Mouse (Mus musculus) limb, embryonic 10.5 days (tissue): ENCODE measurements at regions not wholly inside any gene's neighbourhood (a gene's known extent, or its start where the extent isn't known, plus 50 kb on each side); places are given as distances from the start of the nearest gene placed in this dataset.

ENCODE experiments used
- DNase-seq: peaks from one replicate; pipeline ENCODE4 v3.0.0-alpha.2; 2017; ENCODE audit warnings: low spot score
- H3K27ac ChIP-seq: fragments of 300-500 bp; sonication (generic); 2 replicates; pipeline ENCODE4 v1.5.1; 2016; ENCODE audit warnings: mild to moderate bottlenecking
- H3K27me3 ChIP-seq: fragments of 300-500 bp; sonication (generic); 2 replicates; pipeline ENCODE4 v1.6.1; 2016; ENCODE audit warnings: low read depth, mild to moderate bottlenecking; ENCODE audit not compliant: poor library complexity, severe bottlenecking
- H3K36me3 ChIP-seq: fragments of 300-500 bp; sonication (generic); 2 replicates; pipeline ENCODE4 v1.6.1; 2016; ENCODE audit warnings: mild to moderate bottlenecking, moderate library complexity
- H3K4me1 ChIP-seq: fragments of 300-500 bp; sonication (generic); 2 replicates; pipeline ENCODE4 v1.6.1; 2016
- H3K4me3 ChIP-seq: fragments of 300-500 bp; sonication (generic); 2 replicates; pipeline ENCODE4 v1.5.1; 2016; ENCODE audit warnings: mild to moderate bottlenecking, moderate library complexity
- H3K9me3 ChIP-seq: fragments of 300-500 bp; sonication (generic); replicated peaks from 2 replicates; pipeline ENCODE4 v1.6.1; 2016; ENCODE audit warnings: mild to moderate bottlenecking
- WGBS: fragments of 180-500 bp; shearing (Covaris S2); methylation state at CpG from one replicate; pipeline ENCODE4 v1.1.7; 2016; 5-methylcytosine and 5-hydroxymethylcytosine counted together

GRCm38 (mm10) chr13:97516731-97517130, 243.7 kb downstream of the Gm10260 start:
- no peak overlapping the region for H3K4me3 ChIP-seq
- H3K4me1 ChIP-seq, result peaks cover 19% of the 10 kb centered on the region
- H3K36me3 ChIP-seq, result no peaks in the 10 kb centered on the region
- H3K27me3 ChIP-seq, result no peaks in the 10 kb centered on the region
- H3K9me3 ChIP-seq, result no peaks in the 10 kb centered on the region
- H3K27ac ChIP-seq, result no peak overlapping the region
- DNase-seq, result no peak
- WGBS, result 98% methylated on average over 4 of the region's 4 CpGs

- Histone ChIP-seq H3K27ac (peak overlapping the region; percentile 53), H3K27me3 (no peaks in the 10 kb centered on the region), H3K9me3 (no peaks in the 10 kb centered on the region), H3K36me3 (no peaks in the 10 kb centered on the region), H3K4me3 (peak overlapping the region; percentile 7; the same call in 1 of the 2 replicates), H3K4me1 (peaks cover 20% of the 10 kb centered on the region)
- DNase-seq, result peak; percentile 55
- WGBS, result 66% methylated on average over 21 of the region's 21 CpGs
Measured at GRCm38 (mm10) chr13:97514421-97515066, 245.9 kb downstream of the Gm10260 start.

- peaks cover 23% of the 10 kb centered on the region for H3K4me1 ChIP-seq
- 62% methylated on average over 4 of the region's 4 CpGs for WGBS
- H3K27ac ChIP-seq, result no peak overlapping the region
- no peak overlapping the region for H3K4me3 ChIP-seq
- no peaks in the 10 kb centered on the region for H3K27me3 ChIP-seq
- no peaks in the 10 kb centered on the region for H3K9me3 ChIP-seq
- no peak for DNase-seq
- H3K36me3 ChIP-seq, result no peaks in the 10 kb centered on the region
Measured at GRCm38 (mm10) chr13:97512521-97512920, 247.9 kb downstream of the Gm10260 start.

- H3K27ac ChIP-seq, result 0 out of 2 replicates have a peak overlapping the region, but pooled peaks have one; percentile 3
- H3K36me3 ChIP-seq, result no peaks in the 10 kb centered on the region
- WGBS, result 84% methylated on average over 10 of the region's 10 CpGs
Measured at GRCm38 (mm10) chr13:97510431-97511261, 249.8 kb downstream of the Gm10260 start.

GRCm38 (mm10) chr13:97504949-97505348, 255.5 kb downstream of the Gm10260 start:
- H3K9me3 ChIP-seq, result no peaks in the 10 kb centered on the region
- H3K27ac ChIP-seq, result no peak overlapping the region
- H3K36me3 ChIP-seq, result no peaks in the 10 kb centered on the region
- no peaks in the 10 kb centered on the region for H3K27me3 ChIP-seq
- no peak for DNase-seq
- WGBS, result 92% methylated on average over 5 of the region's 5 CpGs
- peaks cover 11% of the 10 kb centered on the region for H3K4me1 ChIP-seq
- no peak overlapping the region for H3K4me3 ChIP-seq

More at GRCm38 (mm10) chr13:97510431-97511261, 249.8 kb downstream of the Gm10260 start:
- Histone ChIP-seq H3K4me1 (peaks cover 31% of the 10 kb centered on the region), H3K4me3 (no peak overlapping the region), H3K27me3 (no peaks in the 10 kb centered on the region), H3K9me3 (no peaks in the 10 kb centered on the region)
- no peak for DNase-seq

- Histone ChIP-seq H3K36me3 (no peaks in the 10 kb centered on the region), H3K27ac (no peak overlapping the region), H3K4me1 (peaks cover 19% of the 10 kb centered on the region), H3K4me3 (no peak overlapping the region), H3K9me3 (no peaks in the 10 kb centered on the region), H3K27me3 (no peaks in the 10 kb centered on the region)
- DNase-seq, result no peak
- WGBS, result 96% methylated on average over 10 of the region's 10 CpGs
Measured at GRCm38 (mm10) chr13:97503955-97504739, 256.3 kb downstream of the Gm10260 start.

- no peaks in the 10 kb centered on the region for H3K27me3 ChIP-seq
- no peaks in the 10 kb centered on the region for H3K36me3 ChIP-seq
- H3K27ac ChIP-seq, result no peak overlapping the region
- no peaks in the 10 kb centered on the region for H3K9me3 ChIP-seq
- DNase-seq, result no peak
- peaks cover 21% of the 10 kb centered on the region for H3K4me1 ChIP-seq
- WGBS, result 81% methylated on average over 5 of the region's 5 CpGs
- no peak overlapping the region for H3K4me3 ChIP-seq
Measured at GRCm38 (mm10) chr13:97503391-97503790, 257.0 kb downstream of the Gm10260 start.

- DNase-seq, result no peak
- Histone ChIP-seq H3K4me1 (peaks cover 10% of the 10 kb centered on the region), H3K27me3 (no peaks in the 10 kb centered on the region), H3K36me3 (no peaks in the 10 kb centered on the region), H3K4me3 (no peak overlapping the region), H3K27ac (peak overlapping the region; percentile 27), H3K9me3 (no peaks in the 10 kb centered on the region)
- WGBS, result 94% methylated on average over 8 of the region's 8 CpGs
Measured at GRCm38 (mm10) chr13:97500155-97500554, 259.2 kb downstream of the Enc1 start.

GRCm38 (mm10) chr13:97498981-97499380, 258.1 kb downstream of the Enc1 start:
- Histone ChIP-seq H3K36me3 (no peaks in the 10 kb centered on the region), H3K4me1 (peaks cover 12% of the 10 kb centered on the region), H3K27ac (no peak overlapping the region), H3K27me3 (no peaks in the 10 kb centered on the region), H3K9me3 (no peaks in the 10 kb centered on the region), H3K4me3 (no peak overlapping the region)
- no peak for DNase-seq
- 88% methylated on average over 5 of the region's 5 CpGs for WGBS

GRCm38 (mm10) chr13:97497928-97498327, 257.0 kb downstream of the Enc1 start:
- 88% methylated on average over 5 of the region's 5 CpGs for WGBS
- Histone ChIP-seq H3K27ac (no peak overlapping the region), H3K4me1 (peaks cover 22% of the 10 kb centered on the region), H3K36me3 (no peaks in the 10 kb centered on the region), H3K4me3 (no peak overlapping the region), H3K27me3 (no peaks in the 10 kb centered on the region), H3K9me3 (no peaks in the 10 kb centered on the region)
- no peak for DNase-seq

- WGBS, result 85% methylated on average over 2 of the region's 2 CpGs
- H3K4me1 ChIP-seq, result peaks cover 35% of the 10 kb centered on the region
- no peak overlapping the region for H3K4me3 ChIP-seq
- DNase-seq, result no peak
- H3K9me3 ChIP-seq, result no peaks in the 10 kb centered on the region
- H3K27me3 ChIP-seq, result no peaks in the 10 kb centered on the region; the same call in 1 of the 2 replicates
- H3K36me3 ChIP-seq, result no peaks in the 10 kb centered on the region
- no peak overlapping the region for H3K27ac ChIP-seq
Measured at GRCm38 (mm10) chr13:97494770-97495169, 253.9 kb downstream of the Enc1 start.

- Histone ChIP-seq H3K27me3 (peaks cover 3% of the 10 kb centered on the region; the same call in 1 of the 2 replicates), H3K27ac (no peak overlapping the region), H3K4me1 (peaks cover 36% of the 10 kb centered on the region), H3K36me3 (no peaks in the 10 kb centered on the region), H3K9me3 (no peaks in the 10 kb centered on the region), H3K4me3 (no peak overlapping the region)
- no peak for DNase-seq
- 75% methylated on average over 7 of the region's 7 CpGs for WGBS
Measured at GRCm38 (mm10) chr13:97493836-97494235, 252.9 kb downstream of the Enc1 start.
